Mouse (Mus musculus): ENCODE measurements around the gene Arhgef28.

- TF ChIP-seq CTCF (IDR thresholded peaks at IDR 0.05; ENCODE audit: low read depth) (no peak), EP300 (IDR thresholded peaks at IDR 0.05; ENCODE audit: low read depth) (no peak)
These were observed 39.1 kb upstream of the Arhgef28 start for GRCm38 (mm10) chr13:98245386-98245785.

Measured in liver, embryonic 14.5 days (tissue).